Mouse (Mus musculus) megakaryocyte, embryonic 14.5 days (primary cell): ENCODE measurements at regions not wholly inside any gene's neighbourhood (a gene's known extent, or its start where the extent isn't known, plus 50 kb on each side); places are given as distances from the start of the nearest gene placed in this dataset.

Source experiments
- H3K27me3 ChIP-seq: replicated peaks from 2 replicates; pipeline ENCODE3; 2012; ENCODE audit warnings: inconsistent platforms
- H3K36me3 ChIP-seq: replicated peaks from 2 replicates; pipeline ENCODE3; 2012; ENCODE audit warnings: low read length, inconsistent platforms, mixed read lengths
- H3K4me1 ChIP-seq: 2 replicates; pipeline ENCODE4 v1.6.1; 2012; ENCODE audit warnings: inconsistent platforms
- H3K4me3 ChIP-seq: replicated peaks from 2 replicates; pipeline ENCODE3; 2012; ENCODE audit warnings: moderate library complexity, mild to moderate bottlenecking, inconsistent platforms
- H3K9me3 ChIP-seq: 2 replicates; pipeline ENCODE4 v1.6.1; 2012; ENCODE audit warnings: inconsistent platforms
- FLI1 ChIP-seq: IDR thresholded peaks from 2 replicates; pipeline ENCODE4 v1.6.1; 2012; ENCODE audit warnings: low read length, inconsistent platforms, mixed read lengths
- GATA1 ChIP-seq: IDR thresholded peaks from 3 replicates; pipeline ENCODE4 v1.6.1; 2012; ENCODE audit warnings: mixed read lengths, low read length, inconsistent platforms, borderline replicate concordance

GRCm38 (mm10) chr1:186860608-186861444, 106.4 kb upstream of the D1Pas1 start:
- H3K4me1 ChIP-seq: no peaks in the 10 kb centered on the region
- no peaks in the 10 kb centered on the region for H3K36me3 ChIP-seq
- TF ChIP-seq GATA1 (no peak), FLI1 (no peak)
- H3K9me3 ChIP-seq: peaks cover 29% of the 10 kb centered on the region
- no peaks in the 10 kb centered on the region for H3K27me3 ChIP-seq
- peak overlapping the region; percentile 62 for H3K4me3 ChIP-seq

- no peak for TF ChIP-seq GATA1
- no peak for TF ChIP-seq FLI1
These were observed 108.9 kb upstream of the D1Pas1 start for GRCm38 (mm10) chr1:186858285-186858684.

GRCm38 (mm10) chr1:186855474-186856036, 106.4 kb upstream of the Rrp15 start:
- TF ChIP-seq GATA1 (no peak), FLI1 (no peak)
- Histone ChIP-seq H3K4me3 (no peak overlapping the region), H3K4me1 (no peaks in the 10 kb centered on the region), H3K9me3 (peaks cover 27% of the 10 kb centered on the region), H3K36me3 (no peaks in the 10 kb centered on the region), H3K27me3 (no peaks in the 10 kb centered on the region)

More at GRCm38 (mm10) chr1:186858285-186858684, 108.9 kb upstream of the D1Pas1 start:
- peak overlapping the region; percentile 65 for H3K4me3 ChIP-seq
- H3K27me3 ChIP-seq: no peaks in the 10 kb centered on the region
- peaks cover 29% of the 10 kb centered on the region for H3K9me3 ChIP-seq
- no peaks in the 10 kb centered on the region for H3K36me3 ChIP-seq
- no peaks in the 10 kb centered on the region for H3K4me1 ChIP-seq

- Histone ChIP-seq H3K9me3 (peaks cover 12% of the 10 kb centered on the region), H3K4me1 (no peaks in the 10 kb centered on the region), H3K4me3 (no peak overlapping the region), H3K27me3 (no peaks in the 10 kb centered on the region), H3K36me3 (no peaks in the 10 kb centered on the region)
- TF ChIP-seq GATA1: no peak
- no peak for TF ChIP-seq FLI1
These were observed 96.1 kb upstream of the Rrp15 start for GRCm38 (mm10) chr1:186845256-186845655.

GRCm38 (mm10) chr1:186833896-186834800, 85.0 kb upstream of the Rrp15 start:
- Histone ChIP-seq H3K4me3 (peak overlapping the region; percentile 67), H3K27me3 (peaks cover 19% of the 10 kb centered on the region), H3K9me3 (no peaks in the 10 kb centered on the region), H3K4me1 (peaks cover 15% of the 10 kb centered on the region), H3K36me3 (no peaks in the 10 kb centered on the region)
- no peak for TF ChIP-seq FLI1
- TF ChIP-seq GATA1: no peak

GRCm38 (mm10) chr1:186833441-186833895, 84.3 kb upstream of the Rrp15 start:
- Histone ChIP-seq H3K27me3 (peaks cover 19% of the 10 kb centered on the region), H3K4me3 (peak overlapping the region; percentile 67), H3K36me3 (no peaks in the 10 kb centered on the region), H3K4me1 (peaks cover 15% of the 10 kb centered on the region), H3K9me3 (no peaks in the 10 kb centered on the region)
- no peak for TF ChIP-seq GATA1
- no peak for TF ChIP-seq FLI1

- Histone ChIP-seq H3K4me1 (no peaks in the 10 kb centered on the region), H3K27me3 (peaks cover 2% of the 10 kb centered on the region), H3K9me3 (no peaks in the 10 kb centered on the region; the same call in 1 of the 2 replicates), H3K4me3 (no peak overlapping the region), H3K36me3 (no peaks in the 10 kb centered on the region)
- TF ChIP-seq GATA1: no peak
- TF ChIP-seq FLI1: no peak
These were observed 78.6 kb upstream of the Rrp15 start for GRCm38 (mm10) chr1:186827773-186828172.

GRCm38 (mm10) chr1:186808192-186808960, 59.2 kb upstream of the Rrp15 start:
- Histone ChIP-seq H3K27me3 (no peaks in the 10 kb centered on the region), H3K4me3 (no peak overlapping the region), H3K4me1 (no peaks in the 10 kb centered on the region), H3K36me3 (no peaks in the 10 kb centered on the region), H3K9me3 (peaks cover 30% of the 10 kb centered on the region)
- no peak for TF ChIP-seq FLI1
- no peak for TF ChIP-seq GATA1

- Histone ChIP-seq H3K36me3 (no peaks in the 10 kb centered on the region), H3K4me1 (no peaks in the 10 kb centered on the region), H3K27me3 (no peaks in the 10 kb centered on the region), H3K9me3 (peaks cover 22% of the 10 kb centered on the region), H3K4me3 (no peak overlapping the region)
- TF ChIP-seq GATA1: no peak
- no peak for TF ChIP-seq FLI1
These were observed 55.3 kb upstream of the Rrp15 start for GRCm38 (mm10) chr1:186804451-186804850.
